Mouse (Mus musculus): ENCODE measurements at regions not wholly inside any gene's neighbourhood (a gene's known extent, or its start where the extent isn't known, plus 50 kb on each side); places are given as distances from the start of the nearest gene placed in this dataset.
A peak's percentile ranks its signal among the peaks of the same experiment; 100 is the strongest.

DNA sequence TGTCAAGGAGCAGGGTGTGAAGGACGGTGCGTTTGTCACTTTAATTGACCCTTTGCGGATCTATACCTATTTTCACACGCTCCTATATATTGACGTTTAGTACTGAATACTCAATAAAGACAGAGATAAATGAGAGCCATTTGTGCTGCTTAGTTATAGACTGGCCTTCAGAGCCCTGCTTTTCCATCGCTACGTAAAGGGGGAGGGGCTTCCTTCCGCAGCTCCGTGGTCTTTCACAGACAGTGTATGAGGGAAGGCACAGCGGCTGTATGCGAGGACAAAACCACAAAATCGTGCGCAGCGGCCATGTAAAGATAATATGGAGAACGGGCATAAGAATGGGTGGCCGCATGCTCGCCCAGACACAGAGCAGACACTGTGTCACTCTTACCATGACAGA, 58.4 kb upstream of the Pced1b start:
- DNase-seq (ENCODE audit: low spot score in 2 of 2) = no peak

DNA sequence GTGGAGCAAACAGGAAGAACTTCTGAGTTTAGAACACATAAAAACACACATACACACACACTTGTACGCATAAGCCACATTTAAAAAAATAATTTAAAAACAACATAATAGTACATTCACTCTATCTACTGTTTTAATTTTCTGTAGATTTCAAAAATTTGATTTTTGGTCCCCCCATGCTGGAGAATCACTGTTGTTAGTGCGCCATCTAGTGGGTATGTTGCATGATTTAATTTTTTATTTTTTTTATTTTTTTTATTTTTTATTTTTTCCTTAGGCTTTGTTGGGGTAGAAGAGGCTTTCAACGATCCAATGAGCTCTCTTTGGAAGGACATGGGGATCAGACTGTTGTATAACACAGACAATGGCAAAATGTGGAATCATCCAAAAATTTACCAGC, 59.1 kb upstream of the Pced1b start:
- DNase-seq (ENCODE audit: low spot score in 2 of 2) = no peak

GRCm38 (mm10) chr15:97186034-97186433, 60.9 kb upstream of the Pced1b start:
- DNase-seq (ENCODE audit: low spot score in 2 of 2) = no peak

GRCm38 (mm10) chr15:97182617-97183038, 64.3 kb upstream of the Pced1b start:
- DNase-seq (ENCODE audit: low spot score in 2 of 2) = no peak

DNA sequence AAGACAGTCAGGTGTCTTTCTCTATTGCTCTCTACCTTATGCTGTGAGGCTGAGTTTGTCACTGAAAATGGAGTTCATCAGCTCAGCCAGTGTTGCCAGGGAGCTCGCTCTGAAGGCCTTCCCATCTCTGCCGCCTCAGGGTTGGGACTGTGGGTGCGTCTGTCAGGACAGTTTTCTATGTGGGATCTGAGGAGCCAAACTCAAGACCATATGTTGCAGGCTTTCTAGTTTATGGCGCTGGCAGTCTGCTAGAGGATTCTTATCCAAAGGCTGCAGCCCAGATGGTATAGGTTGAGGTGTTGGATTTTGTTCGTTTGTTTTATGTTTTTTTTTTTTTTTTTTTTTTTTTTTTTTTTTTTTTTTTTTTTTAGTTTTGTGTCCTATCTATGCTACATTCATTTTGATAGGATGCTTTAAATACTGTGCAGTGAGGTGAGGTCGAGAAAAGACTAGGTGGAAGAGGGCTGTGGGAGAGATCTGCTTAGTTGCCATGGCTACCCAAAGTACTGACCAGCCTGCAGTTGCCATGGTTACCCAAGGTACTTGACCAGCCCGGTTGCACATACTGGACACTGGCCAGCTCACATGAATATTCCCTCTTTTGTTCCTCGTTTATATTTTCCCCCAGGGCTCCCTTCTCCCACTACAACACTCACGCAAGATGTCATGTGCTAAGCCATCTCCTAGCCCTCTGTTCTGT, 65.8 kb upstream of the Pced1b start:
- DNase-seq (ENCODE audit: low spot score in 2 of 2) = peak in 1 of 2 experiments; percentile 12

DNA sequence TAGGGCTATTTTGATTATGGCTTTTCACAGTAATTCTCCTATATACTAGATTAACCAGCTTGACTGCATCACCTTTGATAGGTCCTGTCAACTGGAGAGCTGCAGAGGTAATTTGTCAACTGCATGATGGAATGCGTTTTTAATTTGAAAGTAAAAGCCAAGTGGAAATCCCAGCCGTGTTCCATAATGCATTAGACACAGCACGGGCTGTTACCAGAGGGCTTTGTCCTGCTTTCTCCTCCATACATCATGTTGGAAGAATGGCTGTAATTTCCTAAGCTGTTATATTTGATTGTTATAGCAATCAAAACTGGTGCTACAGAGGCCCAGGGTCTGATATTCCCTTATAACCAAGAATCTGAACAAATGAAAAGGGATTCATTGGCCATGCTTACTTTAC, 68.6 kb upstream of the Pced1b start:
- DNase-seq (ENCODE audit: low spot score in 2 of 2) = no peak

DNA sequence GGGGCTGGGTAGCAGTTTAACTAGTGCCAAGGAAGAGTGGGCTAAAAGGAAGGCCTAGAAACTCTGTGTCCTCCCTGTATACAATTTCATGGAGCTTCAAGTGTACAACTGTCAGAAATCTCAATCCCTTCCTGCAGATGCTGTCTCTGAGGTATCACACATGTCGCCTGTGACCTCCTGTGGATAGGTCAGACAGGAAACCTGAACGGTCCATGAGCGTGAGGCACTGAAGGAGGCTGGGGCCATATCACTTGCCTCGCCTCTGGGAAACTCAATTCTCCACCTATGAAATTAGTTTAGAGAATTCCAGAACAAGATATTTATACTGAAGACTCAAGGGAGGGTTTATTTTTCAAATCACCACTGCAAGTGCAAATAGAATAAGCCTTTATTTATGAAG, 69.1 kb upstream of the Pced1b start:
- no peak for DNase-seq (ENCODE audit: low spot score in 2 of 2)

- DNase-seq (ENCODE audit: low spot score in 2 of 2) = no peak
Measured at GRCm38 (mm10) chr15:97174989-97175388, 71.9 kb upstream of the Pced1b start.

DNA sequence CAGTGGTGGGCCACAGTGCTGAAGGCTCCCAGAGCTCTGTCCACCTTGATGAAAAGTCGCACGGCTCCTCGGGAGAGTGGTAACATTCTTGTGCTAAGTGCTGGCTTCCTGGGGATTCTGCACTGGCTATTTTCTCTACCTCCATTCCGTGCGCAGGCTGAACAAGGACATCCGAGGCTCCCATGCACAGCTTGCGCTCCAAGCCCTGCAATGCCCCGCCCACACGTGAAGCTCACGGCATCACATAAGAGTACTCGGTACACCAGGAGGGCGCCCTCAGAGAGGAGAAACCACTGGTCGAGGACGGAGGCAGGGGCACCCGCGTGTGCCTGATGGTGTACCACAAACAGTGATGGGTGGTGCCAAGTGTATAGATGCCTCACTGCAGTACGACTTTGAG, 73.7 kb upstream of the Pced1b start:
- DNase-seq (ENCODE audit: low spot score in 2 of 2) = no peak

GRCm38 (mm10) chr15:97170074-97170473, 76.8 kb upstream of the Pced1b start:
- DNase-seq (ENCODE audit: low spot score in 2 of 2) = no peak

DNA sequence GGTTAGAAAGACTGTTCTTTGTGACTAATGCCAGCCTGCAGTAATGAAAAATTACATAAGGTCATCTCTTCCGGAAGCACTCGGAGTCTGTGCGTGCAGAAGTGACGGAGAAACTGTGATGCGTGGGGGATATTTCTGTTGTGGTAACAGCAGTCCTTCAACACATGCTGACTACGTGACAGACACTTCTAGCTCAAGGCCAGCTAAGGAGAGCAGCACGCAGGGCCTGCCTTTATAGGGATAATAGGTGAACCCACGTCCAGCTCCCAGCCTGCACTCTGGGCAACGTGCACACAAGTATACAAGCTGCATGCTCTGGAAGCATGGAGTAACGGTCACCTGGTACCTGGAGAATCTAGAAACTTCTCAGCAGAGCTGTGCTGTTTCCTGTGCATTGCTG, 77.5 kb upstream of the Pced1b start:
- DNase-seq (ENCODE audit: low spot score in 2 of 2) = no peak

DNA sequence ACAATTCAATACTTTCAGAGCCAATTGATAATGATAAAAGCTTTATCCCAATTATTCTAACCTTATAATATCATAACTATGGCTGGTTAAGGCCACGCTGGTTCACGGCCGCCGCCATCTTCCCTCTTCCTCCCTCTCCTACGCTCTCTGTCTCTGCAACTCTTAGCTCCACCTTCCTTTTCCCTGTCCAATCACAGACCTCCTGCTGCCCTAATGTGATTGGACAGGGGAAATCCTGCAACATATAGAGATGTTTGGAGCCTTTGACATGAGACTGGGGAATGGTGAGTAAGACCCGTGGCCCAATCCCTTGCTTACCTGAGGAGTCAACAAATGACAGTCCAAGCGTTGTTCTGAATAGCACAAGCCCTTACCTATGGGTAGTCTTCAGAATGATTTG, 79.8 kb upstream of the Pced1b start:
- no peak for DNase-seq (ENCODE audit: low spot score in 2 of 2)

DNA sequence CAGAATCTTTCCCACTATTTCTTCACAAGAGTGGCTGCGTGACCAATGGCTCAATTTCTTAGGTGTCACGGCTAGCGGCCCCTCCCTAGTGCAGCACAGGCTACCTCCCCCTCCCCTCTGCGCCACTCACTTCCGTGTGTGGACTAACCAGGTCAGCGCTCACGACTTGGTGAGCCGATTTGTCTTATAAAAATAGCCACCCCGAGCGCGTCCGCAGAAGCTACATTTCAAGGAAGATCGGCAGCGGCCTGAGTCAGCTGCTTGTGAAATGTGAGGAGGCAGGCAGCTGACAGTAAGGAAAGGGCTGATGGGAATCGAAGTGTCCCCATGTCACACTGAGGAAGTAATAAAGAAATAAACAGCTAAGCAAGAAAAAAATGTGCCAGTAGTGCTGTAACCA, 82.3 kb upstream of the Pced1b start:
- DNase-seq (ENCODE audit: low spot score in 2 of 2) = no peak

DNA sequence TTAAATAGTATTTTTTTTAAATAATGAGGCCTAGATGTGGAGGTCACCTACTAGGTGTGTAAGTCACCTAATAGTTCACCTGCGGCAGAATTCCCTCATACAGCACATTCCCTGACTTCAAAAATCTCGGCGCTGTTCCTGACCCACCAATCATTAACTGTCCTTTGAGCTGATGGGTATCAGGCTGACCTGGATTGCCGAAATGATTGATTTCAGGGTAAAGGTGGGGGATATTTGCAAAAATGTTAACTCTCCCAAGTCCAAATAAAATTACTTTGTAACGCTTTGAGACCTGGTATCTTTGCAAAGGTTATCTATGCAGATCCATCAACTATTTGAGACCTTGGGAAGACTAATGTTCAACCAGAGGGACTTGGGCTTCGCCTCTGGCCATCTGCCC, 82.9 kb upstream of the Pced1b start:
- DNase-seq (ENCODE audit: low spot score in 2 of 2) = no peak

DNA sequence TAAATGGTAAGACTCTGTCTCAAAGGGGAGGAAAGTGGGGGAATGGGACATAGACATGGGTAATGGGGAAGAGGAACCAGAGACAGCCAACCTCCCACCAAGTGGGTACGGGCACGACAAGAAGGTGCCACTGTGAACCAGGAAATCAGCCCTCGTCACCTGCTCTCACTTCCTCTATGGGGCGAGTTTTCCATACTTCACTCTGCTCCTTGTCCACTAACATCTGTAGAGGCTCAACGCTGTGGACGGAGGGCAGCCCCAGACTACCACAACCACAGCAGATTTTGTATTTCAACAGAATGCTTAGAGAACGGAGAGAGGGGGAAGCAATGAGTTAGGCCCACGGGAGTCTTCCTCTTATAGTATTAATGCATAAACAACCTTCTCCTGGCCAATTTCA, 83.8 kb upstream of the Pced1b start:
- DNase-seq (ENCODE audit: low spot score in 2 of 2) = no peak

DNA sequence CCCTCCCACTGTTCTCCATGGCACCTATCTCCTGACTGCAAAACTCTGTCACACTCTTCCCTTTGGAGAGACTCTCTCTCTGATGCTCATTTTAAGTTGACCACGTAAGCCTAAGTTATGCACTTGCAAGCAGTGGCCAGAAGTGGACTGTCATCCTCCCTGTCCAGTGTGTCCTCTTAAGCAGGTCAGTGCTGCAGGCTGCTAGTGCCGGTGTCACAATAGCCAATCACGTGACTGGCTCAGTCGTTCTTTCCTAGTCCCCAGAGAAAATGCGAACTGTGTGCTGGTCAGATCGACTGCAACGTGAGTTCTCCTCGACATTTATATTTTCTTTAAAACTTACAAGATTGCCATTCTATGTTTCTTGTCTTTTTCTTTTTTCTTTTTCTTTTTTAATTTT, 84.6 kb upstream of the Pced1b start:
- DNase-seq (ENCODE audit: low spot score in 2 of 2) = no peak

DNA sequence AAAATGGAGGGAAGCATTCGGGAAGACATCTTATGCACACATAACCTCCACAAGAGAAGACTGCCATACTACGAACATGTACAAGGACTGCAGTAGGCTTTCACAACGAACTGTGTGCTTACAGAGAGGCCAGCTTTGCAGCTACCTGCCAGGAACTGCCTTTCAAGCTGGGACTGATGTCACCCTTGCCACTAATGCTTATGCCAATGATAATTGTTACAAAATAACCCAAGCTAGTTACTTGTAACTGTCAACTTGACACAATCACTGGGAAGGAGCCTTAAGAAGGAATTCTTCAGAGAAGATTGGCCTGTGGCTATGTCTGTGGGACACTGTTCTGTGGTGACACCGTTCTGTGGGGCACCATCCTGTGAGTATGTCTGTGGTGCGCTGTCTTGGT, 85.4 kb upstream of the Pced1b start:
- no peak for DNase-seq (ENCODE audit: low spot score in 2 of 2)

- no peak for DNase-seq (ENCODE audit: low spot score in 2 of 2)
Measured at GRCm38 (mm10) chr15:97152354-97152753, 94.6 kb upstream of the Pced1b start.

GRCm38 (mm10) chr15:97151793-97152192, 95.1 kb upstream of the Pced1b start:
- no peak for DNase-seq (ENCODE audit: low spot score in 2 of 2)

GRCm38 (mm10) chr15:97150983-97151735, 95.4 kb upstream of the Slc38a4 start:
- no peak for DNase-seq (ENCODE audit: low spot score in 2 of 2)

DNA sequence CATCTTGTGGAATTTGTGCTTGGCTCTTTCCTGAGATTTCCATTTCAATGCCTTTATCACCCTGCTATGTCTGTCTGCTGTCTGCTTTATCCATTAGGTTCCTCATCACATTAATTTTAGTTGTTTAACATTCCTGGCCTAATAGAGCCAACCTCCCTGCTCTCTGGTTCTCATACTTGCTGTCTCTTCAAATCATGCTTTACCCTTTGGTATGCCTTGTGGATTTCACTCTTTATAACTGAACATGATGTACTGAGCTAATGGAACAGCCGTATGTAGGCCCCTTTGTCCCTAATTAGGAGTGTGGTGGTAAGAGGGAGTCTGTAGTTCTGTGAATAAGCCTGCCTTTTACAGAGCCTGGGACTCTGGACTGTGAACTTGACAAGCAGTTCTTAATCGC, 86.2 kb upstream of the Slc38a4 start:
- DNase-seq (ENCODE audit: low spot score in 2 of 2) = no peak

DNA sequence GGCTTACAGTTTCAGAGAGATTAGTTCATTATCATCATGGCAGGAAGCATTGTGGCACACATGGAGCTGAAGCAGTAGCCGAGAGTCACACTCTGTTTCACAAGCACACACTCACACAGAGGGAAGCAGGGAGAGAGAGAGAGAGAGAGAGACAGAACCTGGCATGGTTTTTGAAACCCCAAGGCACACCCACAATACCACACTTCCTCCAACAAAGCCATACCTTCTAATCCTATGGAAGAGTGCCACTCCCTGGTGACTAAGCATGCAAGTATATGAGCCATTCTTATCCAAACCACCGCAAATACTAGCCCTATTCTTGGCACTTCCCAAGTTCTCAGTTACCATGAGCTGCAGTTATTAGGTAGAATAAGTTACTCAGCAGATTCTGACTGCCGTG, 82.5 kb upstream of the Slc38a4 start:
- no peak for DNase-seq (ENCODE audit: low spot score in 2 of 2)

DNA sequence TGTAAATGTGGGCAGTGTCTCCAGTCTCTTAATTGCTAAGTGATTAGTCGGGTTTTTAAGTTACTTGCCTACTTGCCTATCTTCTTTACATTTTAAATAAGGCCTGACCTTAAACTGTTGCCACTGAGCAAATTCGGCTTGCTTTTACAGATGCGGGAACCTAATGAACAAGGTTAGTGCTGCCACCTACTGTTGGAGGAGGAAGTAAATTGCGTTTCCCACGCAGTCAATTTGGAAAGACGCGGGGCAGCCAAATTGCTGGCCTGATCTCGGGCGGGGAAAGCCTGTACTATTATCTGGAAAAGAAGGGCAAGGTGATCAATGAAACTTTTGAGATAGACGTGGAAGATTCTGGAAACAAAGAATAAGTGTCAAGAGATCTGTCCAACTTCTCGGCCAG, 79.5 kb upstream of the Slc38a4 start:
- DNase-seq (ENCODE audit: low spot score in 2 of 2) = peak; percentile 7 to 25
